Mouse (Mus musculus) hindbrain, embryonic 11.5 days (tissue): Measurements from ENCODE around the gene Atp11a. TPM values are rescaled to one million over a fixed set of nuclear protein-coding genes. Genes with fewer than 3 reads are reported as not detected.
A peak's percentile ranks its signal among the peaks of the same experiment; 100 is the strongest.

Experiments used
- ATAC-seq: fragments of 200-750 bp; cut with Nextera tagmentation; 2 replicates; pipeline ENCODE4 v1.8.0; 2017; ENCODE audit warnings: mild to moderate bottlenecking, moderate TSS enrichment, moderate library complexity; ENCODE audit not compliant: low FRiP score
- DNase-seq: peaks from one replicate; pipeline ENCODE4 v3.0.0-alpha.2; 2015; ENCODE audit warnings: low spot score
- H3K27ac ChIP-seq: fragments of 300-500 bp; sonication (generic); 2 replicates; pipeline ENCODE4 v1.5.1; 2014; ENCODE audit warnings: mild to moderate bottlenecking, low read depth, low read length
- H3K27me3 ChIP-seq: fragments of 300-500 bp; sonication (generic); 2 replicates; pipeline ENCODE4 v1.6.1; 2014; ENCODE audit warnings: mild to moderate bottlenecking, low read length, moderate library complexity, mixed read lengths; ENCODE audit not compliant: control insufficient read depth, insufficient read depth
- H3K36me3 ChIP-seq: fragments of 300-500 bp; sonication (generic); 2 replicates; pipeline ENCODE4 v1.6.1; 2014; ENCODE audit warnings: mild to moderate bottlenecking, low read length, moderate library complexity, mixed read lengths; ENCODE audit not compliant: control insufficient read depth, insufficient read depth
- H3K4me1 ChIP-seq: fragments of 300-500 bp; sonication (generic); replicated peaks from 2 replicates; pipeline ENCODE4 v1.6.1; 2014; ENCODE audit warnings: low read length, mixed read lengths; ENCODE audit not compliant: control insufficient read depth, insufficient read depth
- H3K4me2 ChIP-seq: fragments of 300-500 bp; sonication (generic); replicated peaks from 2 replicates; pipeline ENCODE4 v1.6.1; 2014; ENCODE audit warnings: mild to moderate bottlenecking, low read depth, low read length
- H3K4me3 ChIP-seq: fragments of 300-500 bp; sonication (generic); 2 replicates; pipeline ENCODE4 v1.5.1; 2014; ENCODE audit warnings: low read depth, low read length
- H3K9ac ChIP-seq: fragments of 300-500 bp; sonication (generic); 2 replicates; pipeline ENCODE4 v1.6.1; 2014; ENCODE audit warnings: low read depth, low read length
- H3K9me3 ChIP-seq: fragments of 300-500 bp; sonication (generic); 2 replicates; pipeline ENCODE4 v1.6.1; 2016; ENCODE audit warnings: low read length; ENCODE audit not compliant: control insufficient read depth
- WGBS: fragments of 180-500 bp; shearing (Covaris S2); extraction: QIAGEN DNeasy Blood & Tissue Kit; methylation state at CpG from one replicate; pipeline ENCODE4 v1.1.7; 2014; 5-methylcytosine and 5-hydroxymethylcytosine counted together
- polyA plus RNA-seq: library from polyadenylated mRNA; unstranded; fragments of >200 nt; fragmentation: Nextera tagmentation; extraction: Ambion mirVana; gene quantifications from 2 replicates; pipeline ENCODE4 v1.2.1, GENCODE M21; 2014

The Atp11a gene
- polyA plus RNA-seq, 1 experiment from 2014 or later = 12.0 TPM

GRCm38 (mm10) chr8:12743390-12743789 lies 13.4 kb upstream of the Atp11a start:
- Histone ChIP-seq H3K27ac (no peak overlapping the region), H3K4me1 (no peaks in the 10 kb centered on the region), H3K9ac (no peak overlapping the region), H3K9me3 (no peaks in the 10 kb centered on the region), H3K4me3 (no peak overlapping the region), H3K36me3 (no peaks in the 10 kb centered on the region), H3K27me3 (no peaks in the 10 kb centered on the region), H3K4me2 (no peak overlapping the region)
- DNase-seq = no peak
- WGBS = 92% methylated on average over 4 of the region's 4 CpGs
- no peak for ATAC-seq

- 98% methylated on average over 3 of the region's 3 CpGs for WGBS
Measured at GRCm38 (mm10) chr8:12748183-12748582, 8.6 kb upstream of the Atp11a start.

GRCm38 (mm10) chr8:12749116-12749515 lies 7.7 kb upstream of the Atp11a start:
- H3K27me3 ChIP-seq = no peaks in the 10 kb centered on the region
- no peaks in the 10 kb centered on the region for H3K36me3 ChIP-seq
- H3K4me3 ChIP-seq = no peak overlapping the region
- H3K4me1 ChIP-seq = no peaks in the 10 kb centered on the region
- DNase-seq = no peak
- H3K4me2 ChIP-seq = no peak overlapping the region
- no peak for ATAC-seq
- H3K27ac ChIP-seq = no peak overlapping the region
- WGBS = 91% methylated on average over 7 of the region's 7 CpGs
- H3K9ac ChIP-seq = no peak overlapping the region
- no peaks in the 10 kb centered on the region for H3K9me3 ChIP-seq

More at GRCm38 (mm10) chr8:12748183-12748582, 8.6 kb upstream of the Atp11a start:
- Histone ChIP-seq H3K4me3 (no peak overlapping the region), H3K9ac (no peak overlapping the region), H3K4me2 (no peak overlapping the region), H3K27me3 (no peaks in the 10 kb centered on the region), H3K9me3 (no peaks in the 10 kb centered on the region), H3K27ac (no peak overlapping the region), H3K36me3 (no peaks in the 10 kb centered on the region), H3K4me1 (no peaks in the 10 kb centered on the region)
- no peak for DNase-seq
- ATAC-seq = no peak

- no peak for ATAC-seq
Measured at GRCm38 (mm10) chr8:12753054-12753453, 3.8 kb upstream of the Atp11a start.

GRCm38 (mm10) chr8:12754115-12754514 lies 2.7 kb upstream of the Atp11a start:
- Histone ChIP-seq H3K4me1 (0 out of 2 replicates have a peak, but pooled peaks cover 4% of the 10 kb centered on the region), H3K9me3 (no peaks in the 10 kb centered on the region), H3K4me2 (no peak overlapping the region), H3K4me3 (no peak overlapping the region), H3K36me3 (no peaks in the 10 kb centered on the region), H3K27me3 (no peaks in the 10 kb centered on the region), H3K9ac (no peak overlapping the region), H3K27ac (no peak overlapping the region)
- DNase-seq (no peak), ATAC-seq (no peak)
- 79% methylated on average over 5 of the region's 5 CpGs for WGBS

More at GRCm38 (mm10) chr8:12753054-12753453, 3.8 kb upstream of the Atp11a start:
- Histone ChIP-seq H3K4me1 (0 out of 2 replicates have a peak, but pooled peaks cover 4% of the 10 kb centered on the region), H3K27ac (no peak overlapping the region), H3K27me3 (no peaks in the 10 kb centered on the region), H3K4me2 (no peak overlapping the region), H3K9ac (no peak overlapping the region), H3K4me3 (no peak overlapping the region), H3K9me3 (no peaks in the 10 kb centered on the region), H3K36me3 (no peaks in the 10 kb centered on the region)
- DNase-seq = no peak
- WGBS = 68% methylated on average over 6 of the region's 6 CpGs

- WGBS = 70% methylated on average over 2 of the region's 2 CpGs
- H3K4me1 ChIP-seq = 0 out of 2 replicates have a peak, but pooled peaks cover 4% of the 10 kb centered on the region
- no peak for ATAC-seq
- no peak overlapping the region for H3K27ac ChIP-seq
- DNase-seq = peak; percentile 28
- no peaks in the 10 kb centered on the region for H3K27me3 ChIP-seq
- H3K9ac ChIP-seq = no peak overlapping the region
- no peaks in the 10 kb centered on the region for H3K36me3 ChIP-seq
- no peak overlapping the region for H3K4me2 ChIP-seq
- H3K4me3 ChIP-seq = no peak overlapping the region
- no peaks in the 10 kb centered on the region for H3K9me3 ChIP-seq
Measured at GRCm38 (mm10) chr8:12755312-12755711, 1.5 kb upstream of the Atp11a start.

- 82% methylated on average over 5 of the region's 5 CpGs for WGBS
- H3K4me3 ChIP-seq = no peak overlapping the region
Measured at GRCm38 (mm10) chr8:12755826-12756225, 988 bp upstream of the Atp11a start.

GRCm38 (mm10) chr8:12757231-12757940 lies 572 bp downstream of the Atp11a start:
- peak; percentile 79 for ATAC-seq
- H3K4me1 ChIP-seq = 0 out of 2 replicates have a peak, but pooled peaks cover 4% of the 10 kb centered on the region
- peak overlapping the region; percentile 94 for H3K4me2 ChIP-seq
- no peaks in the 10 kb centered on the region for H3K27me3 ChIP-seq
- DNase-seq = peak; percentile 56
- no peaks in the 10 kb centered on the region for H3K36me3 ChIP-seq
- under 1% methylated on average over 57 of the region's 61 CpGs for WGBS
- no peaks in the 10 kb centered on the region for H3K9me3 ChIP-seq
- H3K27ac ChIP-seq = 0 out of 2 replicates have a peak overlapping the region, but pooled peaks have one; percentile 36
- H3K4me3 ChIP-seq = peak overlapping the region; percentile 78
- peak overlapping the region; percentile 85 for H3K9ac ChIP-seq

More at GRCm38 (mm10) chr8:12755826-12756225, 988 bp upstream of the Atp11a start:
- no peak for ATAC-seq
- no peaks in the 10 kb centered on the region for H3K36me3 ChIP-seq
- H3K4me2 ChIP-seq = no peak overlapping the region
- H3K9ac ChIP-seq = no peak overlapping the region
- no peak for DNase-seq
- 0 out of 2 replicates have a peak, but pooled peaks cover 4% of the 10 kb centered on the region for H3K4me1 ChIP-seq
- H3K9me3 ChIP-seq = no peaks in the 10 kb centered on the region
- H3K27me3 ChIP-seq = no peaks in the 10 kb centered on the region
- H3K27ac ChIP-seq = no peak overlapping the region

GRCm38 (mm10) chr8:12759963-12760362 lies 3.1 kb downstream of the Atp11a start:
- no peak overlapping the region for H3K9ac ChIP-seq
- DNase-seq = no peak
- 78% methylated on average over 3 of the region's 3 CpGs for WGBS
- H3K27me3 ChIP-seq = no peaks in the 10 kb centered on the region
- H3K4me2 ChIP-seq = no peak overlapping the region
- ATAC-seq = no peak
- H3K9me3 ChIP-seq = no peaks in the 10 kb centered on the region
- no peak overlapping the region for H3K4me3 ChIP-seq
- H3K4me1 ChIP-seq = 0 out of 2 replicates have a peak, but pooled peaks cover 4% of the 10 kb centered on the region
- H3K36me3 ChIP-seq = no peaks in the 10 kb centered on the region
- no peak overlapping the region for H3K27ac ChIP-seq
